Mouse (Mus musculus): ENCODE data around the gene Slit1. TPM values are rescaled to one million over a fixed set of nuclear protein-coding genes. Genes with fewer than 3 reads are reported as not detected.

Slit1 gene
- total and polyA plus RNA-seq, 3 experiments = 0.16 to 0.30 TPM; not detected in 1

DNA sequence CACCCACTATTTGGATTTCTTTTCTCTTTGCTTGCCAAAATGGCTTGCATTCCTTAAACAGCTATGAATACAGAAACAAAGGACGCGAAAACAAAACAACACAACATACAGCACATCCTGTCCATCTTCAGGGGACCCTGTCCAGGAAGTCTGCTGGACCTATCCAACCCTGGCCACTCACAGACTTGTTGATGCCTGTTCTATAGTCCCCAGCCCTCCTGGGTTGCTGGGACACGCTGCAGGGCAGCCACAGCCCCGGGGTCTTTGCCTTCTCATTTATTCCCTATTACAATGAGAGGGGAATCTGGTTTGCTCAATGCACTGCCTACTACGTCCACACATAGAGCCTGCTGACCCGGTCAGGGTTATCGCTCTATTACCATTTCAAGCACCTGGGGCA lies 72.5 kb downstream of the Slit1 start:
- no peaks in the 10 kb centered on the region for H3K4me1 ChIP-seq (ENCODE audit: control insufficient read depth in 1 of 2, insufficient read depth in 2 of 2)
- DNase-seq (ENCODE audit: extremely low read depth) = no peak
- TF ChIP-seq MAZ (IDR thresholded peaks at IDR 0.05; ENCODE audit: low read depth, low read length) = no peak
- TF ChIP-seq HCFC1 (IDR thresholded peaks at IDR 0.05; ENCODE audit: low read depth, low read length) = no peak
- TF ChIP-seq ZKSCAN1 (IDR thresholded peaks at IDR 0.05; ENCODE audit: borderline replicate concordance, low read depth, low read length) = no peak
- no peak for TF ChIP-seq NRF1 (IDR thresholded peaks at IDR 0.05; ENCODE audit: low read depth, low read length)
- TF ChIP-seq GABPA (IDR thresholded peaks at IDR 0.05; ENCODE audit: insufficient replicate concordance, low read depth, low read length) = no peak
- TF ChIP-seq MYC (IDR thresholded peaks at IDR 0.05; ENCODE audit: low read depth, low read length) = no peak
- TF ChIP-seq ELF1 (IDR thresholded peaks at IDR 0.05; ENCODE audit: low read depth, low read length) = no peak
- no peak for TF ChIP-seq RAD21 (IDR thresholded peaks at IDR 0.05; ENCODE audit: low read depth, low read length)
- TF ChIP-seq CHD1 (IDR thresholded peaks at IDR 0.05; ENCODE audit: low read depth, low read length) = no peak
- TF ChIP-seq KAT2A (IDR thresholded peaks at IDR 0.05; ENCODE audit: insufficient replicate concordance, low read length) = no peak
- no peak for TF ChIP-seq TBP (conservative IDR thresholded peaks at IDR 0.05; ENCODE audit: low read depth, low read length)
- TF ChIP-seq MEF2A (IDR thresholded peaks at IDR 0.05; ENCODE audit: borderline replicate concordance, low read depth, low read length) = no peak
- TF ChIP-seq USF2 (conservative IDR thresholded peaks at IDR 0.05; ENCODE audit: low read depth, low read length) = no peak
- TF ChIP-seq POLR2AphosphoS2 (IDR thresholded peaks at IDR 0.05; ENCODE audit: low read depth, low read length) = no peak
- TF ChIP-seq MXI1 (IDR thresholded peaks at IDR 0.05; ENCODE audit: low read depth, low read length) = no peak
- TF ChIP-seq RCOR1 (conservative IDR thresholded peaks at IDR 0.05; ENCODE audit: low read depth, low read length) = no peak
- no peak for TF ChIP-seq CHD2 (IDR thresholded peaks at IDR 0.05; ENCODE audit: low read length)
- no peak for TF ChIP-seq UBTF (IDR thresholded peaks at IDR 0.05; ENCODE audit: low read depth, low read length)
- no peak for TF ChIP-seq IRF4 (IDR thresholded peaks at IDR 0.05; ENCODE audit: low read depth, low read length)
- TF ChIP-seq ZNF384 (IDR thresholded peaks at IDR 0.05; ENCODE audit: low read depth, low read length) = no peak
- peaks cover 86% of the 10 kb centered on the region for H3K27me3 ChIP-seq (replicated peaks)
- no peaks in the 10 kb centered on the region for H3K9me3 ChIP-seq (replicated peaks; ENCODE audit: low read length)
- no peak overlapping the region for H3K9ac ChIP-seq (ENCODE audit: insufficient read depth, low read depth)
- H3K36me3 ChIP-seq (replicated peaks in 1 of 2; ENCODE audit: control insufficient read depth in 1 of 2, insufficient read depth in 1 of 2, low read length in 1 of 2) = no peaks in the 10 kb centered on the region
- no peaks in the 10 kb centered on the region for H3K79me2 ChIP-seq (replicated peaks; ENCODE audit: control insufficient read depth, extremely low read depth, insufficient read depth, poor library complexity, severe bottlenecking)
- H3K4me2 ChIP-seq (ENCODE audit: insufficient read depth, low read depth, poor library complexity, severe bottlenecking) = no peak overlapping the region
- H3K27ac ChIP-seq (ENCODE audit: insufficient read depth, low read depth) = no peak overlapping the region
- dilution Hi-C loops (cut with MboI; ENCODE audit: extremely low pct_ligation_motif_present, extremely low pct_unique_long_range_greater_than_20kb, low sequenced_read_pairs) (no loop called here), in situ Hi-C loops (cut with MboI; ENCODE audit: low pct_ligation_motif_present, low pct_unique_long_range_greater_than_20kb, low sequenced_read_pairs) (no loop called here)
- no peak overlapping the region for H3K4me3 ChIP-seq (replicated peaks in 1 of 3; ENCODE audit: low read depth in 2 of 3, low read length in 2 of 3, poor library complexity in 1 of 3)

DNA sequence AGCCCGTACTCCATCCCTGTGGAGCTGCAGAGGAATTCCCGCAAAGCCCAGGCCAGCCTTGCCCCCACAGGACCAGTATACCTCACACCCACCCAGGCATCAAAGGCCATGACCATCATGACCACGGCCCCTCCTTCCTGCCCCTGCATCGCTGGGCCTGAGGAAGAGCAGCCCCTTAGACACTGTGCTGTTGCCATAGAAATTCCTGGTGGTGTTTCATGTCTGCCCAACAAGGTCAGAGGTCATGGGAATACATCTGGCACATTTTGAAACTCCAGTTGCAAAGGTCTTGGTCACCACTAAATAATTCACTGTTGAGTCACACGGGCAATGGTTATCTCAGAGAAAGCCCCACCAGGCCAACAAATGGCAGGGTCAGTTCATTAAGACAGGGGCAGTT lies 73.0 kb downstream of the Slit1 start:
- H3K79me2 ChIP-seq (replicated peaks; ENCODE audit: control insufficient read depth, extremely low read depth, insufficient read depth, poor library complexity, severe bottlenecking) = no peaks in the 10 kb centered on the region
- H3K27me3 ChIP-seq (replicated peaks) = peaks cover 87% of the 10 kb centered on the region
- H3K9ac ChIP-seq (ENCODE audit: insufficient read depth, low read depth) = no peak overlapping the region
- no peak for DNase-seq (ENCODE audit: extremely low read depth)
- H3K4me1 ChIP-seq (ENCODE audit: control insufficient read depth in 1 of 2, insufficient read depth in 2 of 2) = peaks cover 2 to 3% of the 10 kb centered on the region in 2 experiments; a peak in 3 of 4 replicates
- H3K4me3 ChIP-seq (replicated peaks in 1 of 3; ENCODE audit: low read depth in 2 of 3, low read length in 2 of 3, poor library complexity in 1 of 3) = no peak overlapping the region
- H3K4me2 ChIP-seq (ENCODE audit: insufficient read depth, low read depth, poor library complexity, severe bottlenecking) = no peak overlapping the region
- H3K27ac ChIP-seq (ENCODE audit: insufficient read depth, low read depth) = no peak overlapping the region
- in situ Hi-C loops (cut with MboI; ENCODE audit: low pct_ligation_motif_present, low pct_unique_long_range_greater_than_20kb, low sequenced_read_pairs) = no loop called here
- dilution Hi-C loops (cut with MboI; ENCODE audit: extremely low pct_ligation_motif_present, extremely low pct_unique_long_range_greater_than_20kb, low sequenced_read_pairs) = no loop called here
- H3K9me3 ChIP-seq (replicated peaks; ENCODE audit: low read length) = no peaks in the 10 kb centered on the region
- H3K36me3 ChIP-seq (replicated peaks in 1 of 2; ENCODE audit: control insufficient read depth in 1 of 2, insufficient read depth in 1 of 2, low read length in 1 of 2) = no peaks in the 10 kb centered on the region
- no peak for TF ChIP-seq GABPA (IDR thresholded peaks at IDR 0.05; ENCODE audit: insufficient replicate concordance, low read depth, low read length)
- no peak for TF ChIP-seq USF1 (IDR thresholded peaks at IDR 0.05; ENCODE audit: low read depth, low read length)
- TF ChIP-seq MAX (IDR thresholded peaks at IDR 0.05; ENCODE audit: low read length) = no peak
- TF ChIP-seq ZC3H11A (IDR thresholded peaks at IDR 0.05; ENCODE audit: low read depth, low read length) = no peak
- no peak for TF ChIP-seq ZMIZ1 (IDR thresholded peaks at IDR 0.05; ENCODE audit: low read depth, low read length)
- no peak for TF ChIP-seq MEF2A (IDR thresholded peaks at IDR 0.05; ENCODE audit: borderline replicate concordance, low read depth, low read length)
- TF ChIP-seq ELF1 (IDR thresholded peaks at IDR 0.05; ENCODE audit: low read depth, low read length) = no peak
- TF ChIP-seq ETS1 (conservative IDR thresholded peaks at IDR 0.05; ENCODE audit: low read depth, low read length) = no peak
- no peak for TF ChIP-seq MXI1 (IDR thresholded peaks at IDR 0.05; ENCODE audit: low read depth, low read length)

All from CH12.LX (cell line).